Mouse (Mus musculus) heart, postnatal 0 days (tissue): ENCODE measurements around the gene Samd13.

Experiments
- CTCF ChIP-seq: IDR thresholded peaks from 2 replicates; pipeline ENCODE4 v1.5.1; 2016; ENCODE audit warnings: antibody characterized with exemption, control low read depth, low read depth
- EP300 ChIP-seq: IDR thresholded peaks from 2 replicates; pipeline ENCODE4 v1.6.1; 2016; ENCODE audit warnings: antibody characterized with exemption, low read depth

DNA sequence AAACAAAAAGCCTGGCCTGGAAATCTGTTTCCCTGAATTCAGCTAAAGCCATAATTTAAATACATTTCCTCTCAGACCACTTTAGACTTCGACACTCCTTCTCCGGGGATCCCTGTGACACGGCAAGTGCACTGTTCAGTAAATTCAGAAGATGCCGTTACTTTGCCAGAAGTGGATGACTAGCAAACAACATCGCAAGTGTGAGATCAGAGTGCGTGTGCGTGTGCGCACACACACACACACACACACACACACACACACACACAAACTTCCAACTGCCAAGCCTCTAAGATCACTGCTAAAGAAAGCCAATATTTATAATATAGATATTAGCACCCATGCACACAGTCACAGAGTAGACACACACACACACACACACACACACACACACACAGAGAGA is 3.7 kb downstream of the Samd13 start:
- TF ChIP-seq CTCF = no peak
- TF ChIP-seq EP300 = no peak
